Mouse (Mus musculus) neutrophil, adult 59 days (primary cell): ENCODE results near the gene Gm30737. TPM values are rescaled to one million over a fixed set of nuclear protein-coding genes. Genes with fewer than 3 reads are reported as not detected.

Experiments used
- total RNA-seq, 2 experiments: library from RNA; stranded (reverse); gene quantifications; 1 replicate in 1 of 2; 2 replicates in 1 of 2; pipeline ENCODE4 v1.2.4; 2023

Gm30737 gene
- total RNA-seq = not detected

GRCm38 (mm10) chrY:14400410-14400809 is at the start of gene Gm30737:
TSS of gene Gm30737 (plus strand) at chrY:14400710.

